Mouse (Mus musculus): ENCODE data around the gene Fbxo39. TPM values are rescaled to one million over a fixed set of nuclear protein-coding genes. Genes with fewer than 3 reads are reported as not detected.

Fbxo39 gene
- polyA plus RNA-seq, 1 experiment from 2014 or later: not detected

GRCm38 (mm10) chr11:72348563-72348962 is 34.3 kb downstream of the Fbxo39 start:
- Histone ChIP-seq H3K4me2 (no peak overlapping the region), H3K27me3 (replicated peaks) (no peaks in the 10 kb centered on the region)

GRCm38 (mm10) chr11:72349016-72349415 is 34.8 kb downstream of the Fbxo39 start:
- 55% methylated on average over 8 of the region's 8 CpGs for WGBS
- H3K4me1 ChIP-seq: no peaks in the 10 kb centered on the region
- no peak overlapping the region for H3K4me3 ChIP-seq
- no peak overlapping the region for H3K4me2 ChIP-seq
- H3K9ac ChIP-seq: no peak overlapping the region
- no peak for ATAC-seq (ENCODE audit: extremely low read depth, insufficient number of reproducible peaks, low FRiP score, low TSS enrichment)
- no peaks in the 10 kb centered on the region for H3K27me3 ChIP-seq (replicated peaks)
- H3K36me3 ChIP-seq: no peaks in the 10 kb centered on the region
- H3K27ac ChIP-seq (replicated peaks): no peak overlapping the region
- no peaks in the 10 kb centered on the region for H3K9me3 ChIP-seq

More at GRCm38 (mm10) chr11:72348563-72348962, 34.3 kb downstream of the Fbxo39 start:
- Histone ChIP-seq H3K27ac (replicated peaks) (no peak overlapping the region), H3K9ac (no peak overlapping the region), H3K36me3 (no peaks in the 10 kb centered on the region), H3K9me3 (no peaks in the 10 kb centered on the region), H3K4me3 (no peak overlapping the region), H3K4me1 (no peaks in the 10 kb centered on the region)
- 49% methylated on average over 10 of the region's 10 CpGs for WGBS
- no peak for ATAC-seq (ENCODE audit: extremely low read depth, insufficient number of reproducible peaks, low FRiP score, low TSS enrichment)

- no peak for ATAC-seq (ENCODE audit: extremely low read depth, insufficient number of reproducible peaks, low FRiP score, low TSS enrichment)
- H3K4me1 ChIP-seq: no peaks in the 10 kb centered on the region
- 66% methylated on average over 4 of the region's 4 CpGs for WGBS
- no peaks in the 10 kb centered on the region for H3K9me3 ChIP-seq
- H3K36me3 ChIP-seq: no peaks in the 10 kb centered on the region
- H3K4me2 ChIP-seq: no peak overlapping the region
- no peak overlapping the region for H3K9ac ChIP-seq
- H3K27ac ChIP-seq (replicated peaks): no peak overlapping the region
- no peak overlapping the region for H3K4me3 ChIP-seq
- no peaks in the 10 kb centered on the region for H3K27me3 ChIP-seq (replicated peaks)
Observed at GRCm38 (mm10) chr11:72349652-72350051, 35.4 kb downstream of the Fbxo39 start.

- H3K4me2 ChIP-seq: no peak overlapping the region
- 74% methylated on average over 1 of the region's 1 CpGs for WGBS
- no peaks in the 10 kb centered on the region for H3K36me3 ChIP-seq
- no peaks in the 10 kb centered on the region for H3K9me3 ChIP-seq
- H3K4me3 ChIP-seq: no peak overlapping the region
- H3K4me1 ChIP-seq: no peaks in the 10 kb centered on the region
- no peaks in the 10 kb centered on the region for H3K27me3 ChIP-seq (replicated peaks)
- no peak for ATAC-seq (ENCODE audit: extremely low read depth, insufficient number of reproducible peaks, low FRiP score, low TSS enrichment)
- H3K27ac ChIP-seq (replicated peaks): no peak overlapping the region
- H3K9ac ChIP-seq: no peak overlapping the region
Observed at GRCm38 (mm10) chr11:72352272-72352671, 38.0 kb downstream of the Fbxo39 start.

- Histone ChIP-seq H3K4me1 (no peaks in the 10 kb centered on the region), H3K27me3 (replicated peaks) (no peaks in the 10 kb centered on the region), H3K36me3 (no peaks in the 10 kb centered on the region), H3K9me3 (no peaks in the 10 kb centered on the region), H3K4me3 (no peak overlapping the region), H3K4me2 (no peak overlapping the region), H3K9ac (no peak overlapping the region), H3K27ac (replicated peaks) (no peak overlapping the region)
- WGBS: 70% methylated on average over 3 of the region's 3 CpGs
- ATAC-seq (ENCODE audit: extremely low read depth, insufficient number of reproducible peaks, low FRiP score, low TSS enrichment): no peak
Observed at GRCm38 (mm10) chr11:72353186-72353585, 38.9 kb downstream of the Fbxo39 start.

GRCm38 (mm10) chr11:72354971-72355728 is 40.9 kb downstream of the Fbxo39 start:
- Histone ChIP-seq H3K4me1 (no peaks in the 10 kb centered on the region), H3K27me3 (replicated peaks) (no peaks in the 10 kb centered on the region), H3K4me3 (peak overlapping the region; percentile 21), H3K27ac (replicated peaks) (no peak overlapping the region), H3K9me3 (no peaks in the 10 kb centered on the region), H3K36me3 (no peaks in the 10 kb centered on the region), H3K9ac (peak overlapping the region; percentile 38), H3K4me2 (peak overlapping the region; percentile 63)
- ATAC-seq (ENCODE audit: extremely low read depth, insufficient number of reproducible peaks, low FRiP score, low TSS enrichment): no peak; the same call in 1 of the 2 replicates
- WGBS: 23% methylated on average over 20 of the region's 20 CpGs

GRCm38 (mm10) chr11:72361385-72362346 is 47.4 kb downstream of the Fbxo39 start:
- no peaks in the 10 kb centered on the region for H3K27me3 ChIP-seq (replicated peaks)
- no peaks in the 10 kb centered on the region for H3K9me3 ChIP-seq
- no peaks in the 10 kb centered on the region for H3K36me3 ChIP-seq
- ATAC-seq (ENCODE audit: extremely low read depth, insufficient number of reproducible peaks, low FRiP score, low TSS enrichment): no peak
- H3K4me1 ChIP-seq: peaks cover 20% of the 10 kb centered on the region
- H3K4me2 ChIP-seq: peak overlapping the region; percentile 92
- 10% methylated on average over 42 of the region's 42 CpGs for WGBS
- no peak overlapping the region for H3K27ac ChIP-seq (replicated peaks)
- H3K9ac ChIP-seq: peak overlapping the region; percentile 78
- H3K4me3 ChIP-seq: peak overlapping the region; percentile 57

GRCm38 (mm10) chr11:72362347-72362741 is 48.1 kb downstream of the Fbxo39 start, which contains the start of gene Tekt1:
Gene Tekt1 (minus strand): TSS chr11:72362442.
- ATAC-seq (ENCODE audit: extremely low read depth, insufficient number of reproducible peaks, low FRiP score, low TSS enrichment): no peak
- WGBS: 32% methylated on average over 10 of the region's 10 CpGs
- no peak within 1 kb of the TSS for H3K27ac ChIP-seq (replicated peaks)

GRCm38 (mm10) chr11:72363523-72364240 is 49.4 kb downstream of the Fbxo39 start:
- no peaks in the 10 kb centered on the region for H3K9me3 ChIP-seq
- no peaks in the 10 kb centered on the region for H3K36me3 ChIP-seq
- no peak for ATAC-seq (ENCODE audit: extremely low read depth, insufficient number of reproducible peaks, low FRiP score, low TSS enrichment)
- H3K9ac ChIP-seq: no peak overlapping the region
- WGBS: 29% methylated on average over 8 of the region's 8 CpGs
- no peak overlapping the region for H3K4me3 ChIP-seq
- no peaks in the 10 kb centered on the region for H3K27me3 ChIP-seq (replicated peaks)
- no peak overlapping the region for H3K27ac ChIP-seq (replicated peaks)
- H3K4me1 ChIP-seq: peaks cover 20% of the 10 kb centered on the region
- H3K4me2 ChIP-seq: no peak overlapping the region

More at GRCm38 (mm10) chr11:72362347-72362741, 48.1 kb downstream of the Fbxo39 start, which contains the start of gene Tekt1:
- H3K9me3 ChIP-seq: no peaks in the 10 kb centered on the region
- peak within 1 kb of the TSS; percentile 78 for H3K9ac ChIP-seq
- H3K4me2 ChIP-seq: peak within 1 kb of the TSS; percentile 92
- peaks cover 20% of the 10 kb centered on the region for H3K4me1 ChIP-seq
- H3K27me3 ChIP-seq (replicated peaks): no peaks in the 10 kb centered on the region
- H3K36me3 ChIP-seq: no peaks in the 10 kb centered on the region
- peak within 1 kb of the TSS; percentile 57 for H3K4me3 ChIP-seq

- Histone ChIP-seq H3K4me3 (no peak overlapping the region), H3K9ac (no peak overlapping the region), H3K27ac (replicated peaks) (no peak overlapping the region), H3K4me2 (no peak overlapping the region), H3K27me3 (replicated peaks) (no peaks in the 10 kb centered on the region), H3K36me3 (no peaks in the 10 kb centered on the region), H3K4me1 (peaks cover 24% of the 10 kb centered on the region), H3K9me3 (no peaks in the 10 kb centered on the region)
- ATAC-seq (ENCODE audit: extremely low read depth, insufficient number of reproducible peaks, low FRiP score, low TSS enrichment): no peak
- WGBS: 87% methylated on average over 5 of the region's 5 CpGs
Observed at GRCm38 (mm10) chr11:72364526-72364925, 50.3 kb downstream of the Fbxo39 start.

GRCm38 (mm10) chr11:72366126-72366525 is 51.9 kb downstream of the Fbxo39 start:
- no peak for ATAC-seq (ENCODE audit: extremely low read depth, insufficient number of reproducible peaks, low FRiP score, low TSS enrichment)
- H3K4me1 ChIP-seq: peaks cover 37% of the 10 kb centered on the region
- no peaks in the 10 kb centered on the region for H3K27me3 ChIP-seq (replicated peaks)
- no peak overlapping the region for H3K4me3 ChIP-seq
- H3K27ac ChIP-seq (replicated peaks): no peak overlapping the region
- H3K36me3 ChIP-seq: no peaks in the 10 kb centered on the region
- H3K4me2 ChIP-seq: no peak overlapping the region
- no peaks in the 10 kb centered on the region for H3K9me3 ChIP-seq
- WGBS: 82% methylated on average over 9 of the region's 9 CpGs
- H3K9ac ChIP-seq: no peak overlapping the region

Data from heart, embryonic 13.5 days (tissue).